Mouse (Mus musculus) neutrophil, adult 83 days (primary cell): ENCODE results near the gene Wsb2. TPM values are rescaled to one million over a fixed set of nuclear protein-coding genes. Genes with fewer than 3 reads are reported as not detected.

Experiments
- total RNA-seq, 2 experiments: library from RNA; stranded (reverse); gene quantifications; one replicate each; pipeline ENCODE4 v1.2.4; 2023

Wsb2 gene
- total RNA-seq: 10 to 100 TPM; 25.5 to 30.3 TPM

GRCm38 (mm10) chr5:117357129-117357477 is at the start of gene Wsb2:
Gene Wsb2 (plus strand): TSS chr5:117357304.

DNA sequence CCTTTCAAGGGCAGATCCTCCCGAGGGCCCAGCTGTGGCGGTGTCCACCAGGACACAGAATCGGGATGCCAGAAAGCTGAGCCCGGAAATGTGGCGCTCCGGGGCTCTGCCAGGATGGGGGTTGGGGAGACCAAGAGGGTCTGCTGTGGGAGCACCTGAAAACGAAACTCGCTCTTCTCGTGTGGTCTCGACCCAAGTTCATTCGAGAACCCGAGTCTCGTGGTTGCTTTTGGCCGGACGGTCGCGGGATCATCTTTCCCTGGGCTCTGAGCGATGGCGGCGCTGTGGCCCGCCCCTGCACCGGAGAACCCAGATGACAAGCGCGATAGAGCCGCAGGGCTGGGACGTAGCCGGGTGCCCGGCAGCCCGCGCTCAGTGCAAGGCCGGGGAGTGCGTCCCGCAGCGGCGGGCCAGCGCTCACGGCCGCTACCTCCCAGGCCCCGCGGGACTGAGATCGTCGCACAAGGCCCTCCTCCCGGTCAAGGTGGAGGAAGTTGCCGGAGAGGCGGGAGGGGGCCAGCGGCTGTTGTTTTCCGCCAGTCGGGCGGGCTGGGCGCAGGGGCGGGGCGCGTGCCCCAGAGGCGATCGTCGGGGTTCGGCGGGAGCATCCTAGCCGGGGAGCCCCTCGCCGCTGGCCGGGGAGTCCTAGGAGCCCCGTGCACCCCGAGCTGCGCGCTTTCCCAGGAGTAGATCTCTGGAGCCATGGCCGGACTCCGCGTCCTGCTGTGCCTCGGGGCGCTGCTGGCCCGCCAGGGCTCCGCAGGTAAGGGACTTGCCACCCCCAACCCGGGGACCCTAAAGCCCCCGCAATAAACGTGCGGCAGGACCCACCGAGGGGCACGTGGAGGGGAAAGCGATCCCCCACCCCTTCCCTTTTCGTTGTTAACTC is 38.1 kb upstream of the Wsb2 start, which contains the start of gene Vsig10:
Gene Vsig10 (plus strand): TSS at position 343 of the 889 bp plus-strand sequence.

GRCm38 (mm10) chr5:117388877-117389276 is 31.8 kb downstream of the Wsb2 start, which contains the start of gene Rfc5:
Gene Rfc5 (minus strand): TSS chr5:117389047.

DNA sequence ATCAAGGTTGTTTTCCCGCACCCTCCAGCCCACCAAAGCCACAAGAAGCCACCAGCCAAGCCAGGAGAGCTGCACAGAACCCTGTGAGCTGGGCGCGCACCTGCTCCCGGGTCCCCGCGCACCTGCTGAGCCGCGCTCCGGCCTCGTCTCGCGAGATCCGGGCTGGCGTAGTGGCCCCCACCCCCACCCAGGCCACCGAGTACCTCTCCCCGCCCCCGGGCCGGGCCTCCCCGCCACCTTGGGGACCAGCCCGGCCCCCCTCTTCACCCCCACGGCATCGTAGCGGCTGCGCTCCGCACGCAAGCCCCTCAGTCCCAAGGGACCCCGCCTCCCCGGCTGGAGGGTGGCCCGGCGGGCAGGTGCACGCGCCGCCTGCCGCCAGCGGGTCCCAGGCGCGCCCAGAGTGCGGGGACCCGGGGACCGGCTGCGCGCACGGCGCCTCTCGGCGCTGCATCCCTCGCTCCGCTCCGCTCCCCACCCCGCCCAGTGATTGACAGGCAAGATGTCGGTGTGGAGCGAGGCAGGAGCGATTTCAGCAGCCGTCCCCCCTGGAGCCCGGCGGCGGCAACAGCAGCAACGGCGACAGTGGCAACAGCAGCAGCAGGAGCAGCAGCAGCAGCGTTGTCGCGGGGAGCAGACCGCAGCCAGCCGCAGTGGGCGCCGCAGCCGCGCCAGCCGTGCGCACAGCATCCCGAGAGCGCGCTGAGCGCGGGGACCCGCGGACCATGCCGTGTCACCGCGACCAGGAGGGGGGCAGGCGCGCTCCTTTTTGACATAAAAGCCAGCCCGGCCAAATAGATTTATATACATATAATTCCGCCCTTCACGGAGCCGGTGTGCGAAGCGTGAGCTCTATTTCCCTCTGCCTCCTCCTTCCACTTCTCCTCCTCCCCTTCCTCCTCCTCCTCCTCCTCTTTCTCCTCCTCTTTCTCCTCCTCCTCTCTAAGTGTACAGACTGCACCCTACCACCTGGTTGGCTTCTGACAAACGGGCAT is 56.7 kb downstream of the Wsb2 start, which contains the start of gene Ksr2:
Gene Ksr2 (plus strand): TSS at position 494 of the 995 bp plus-strand sequence.

Other genes starting within 250 kb of the Wsb2 start
- 10 to 100 TPM; 64.0 to 75.9 TPM for gene Suds3, start 241.2 kb upstream of the Wsb2 start, total RNA-seq
- 10 to 100 TPM; 79.5 to 90.6 TPM for gene Taok3, start 237.2 kb upstream of the Wsb2 start, total RNA-seq
- gene Pebp1, start 69.7 kb upstream of the Wsb2 start, total RNA-seq: 10 to 100 TPM; 46.7 to 54.5 TPM
- 1 to 10 TPM; 5.0 to 7.9 TPM for gene Vsig10, start 38.2 kb upstream of the Wsb2 start, total RNA-seq
- gene Rfc5, start 31.7 kb downstream of the Wsb2 start, total RNA-seq: 10 to 100 TPM; 25.6 to 42.5 TPM
- not detected for gene Ksr2, start 56.7 kb downstream of the Wsb2 start, total RNA-seq